Mouse (Mus musculus) lung, adult 2 months (tissue): ENCODE measurements around the gene Sipa1l1.

Experiments used
- CTCF ChIP-seq: fragments of 200-500 bp; IDR thresholded peaks from 2 replicates; pipeline ENCODE4 v1.5.1; 2011; ENCODE audit warnings: mild to moderate bottlenecking, low read length, control low read depth; ENCODE audit not compliant: insufficient read depth
- POLR2A ChIP-seq: fragments of 200-500 bp; IDR thresholded peaks from 2 replicates; pipeline ENCODE4 v1.6.1; 2011; ENCODE audit warnings: low read depth, mild to moderate bottlenecking, control low read depth, low read length, borderline replicate concordance; ENCODE audit errors: extremely low read depth

- TF ChIP-seq CTCF (no peak), POLR2A (no peak)
Measured at GRCm38 (mm10) chr12:82398926-82399325, 229.8 kb downstream of the Sipa1l1 start.
